Mouse (Mus musculus): ENCODE measurements around the gene Syngr2.

- TF ChIP-seq TAL1 (IDR thresholded peaks at IDR 0.05; ENCODE audit: low read length) (no peak), GATA1 (IDR thresholded peaks at IDR 0.05; ENCODE audit: low read length) (no peak)
These were observed 48.9 kb downstream of the Syngr2 start for GRCm38 (mm10) chr11:117858392-117858791.
